Mouse (Mus musculus) small intestine, adult 2 months (tissue): Measurements from ENCODE around the gene Ghrhr.

Experiments
- CTCF ChIP-seq: fragments of 200-500 bp; IDR thresholded peaks from 2 replicates; pipeline ENCODE4 v1.5.1; 2012; ENCODE audit warnings: low read depth, mild to moderate bottlenecking, control low read depth, inconsistent platforms, low read length, moderate library complexity, mixed read lengths; ENCODE audit not compliant: insufficient replicate concordance, insufficient read length; ENCODE audit errors: extremely low read depth
- POLR2A ChIP-seq: fragments of 200-500 bp; IDR thresholded peaks from 2 replicates; pipeline ENCODE4 v1.6.1; 2012; ENCODE audit warnings: low read depth, mild to moderate bottlenecking, control low read depth, inconsistent platforms, low read length, moderate library complexity

- TF ChIP-seq CTCF (no peak), POLR2A (no peak)
Measured at GRCm38 (mm10) chr6:55362663-55363062, 13.4 kb upstream of the Ghrhr start.
